Mouse (Mus musculus): ENCODE results near the gene Tab3.
A peak's percentile ranks its signal among the peaks of the same experiment; 100 is the strongest.

Gene Tab3

DNA sequence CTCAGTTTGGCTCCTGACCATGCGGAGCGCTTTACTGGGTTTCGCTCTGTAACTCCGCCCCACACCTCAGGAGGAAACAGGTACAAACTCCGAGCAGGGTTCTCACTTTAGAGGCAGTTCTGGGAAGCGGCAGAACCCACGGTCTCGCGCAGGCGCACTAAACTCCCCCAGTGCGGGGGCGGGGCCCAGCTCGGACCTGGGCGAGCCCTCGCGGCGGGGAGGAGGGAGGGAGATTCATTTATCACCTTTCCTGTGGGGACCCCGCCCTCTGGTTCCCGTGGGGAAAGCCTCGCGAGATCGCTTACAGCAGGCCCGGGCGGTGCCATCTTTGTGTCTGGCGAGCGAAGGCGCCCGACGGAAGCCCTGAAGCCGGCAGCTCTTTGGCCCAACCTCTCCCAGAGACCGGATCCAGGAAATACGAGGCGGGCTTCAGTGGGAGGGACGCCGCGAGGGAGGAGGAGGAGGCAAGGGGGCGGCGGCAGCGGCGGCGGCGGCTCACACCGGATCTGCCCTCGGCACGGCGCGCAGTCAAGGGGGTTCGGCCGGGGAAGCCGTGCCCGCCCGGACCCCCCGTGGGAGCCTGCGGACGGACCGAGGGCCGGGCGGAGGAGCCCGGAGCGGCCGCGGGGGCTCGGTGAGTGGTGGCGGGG lies at the start of gene Tab3:
Gene Tab3 (plus strand): TSS at position 491 of the 650 bp plus-strand sequence.
- peak; percentile 96 for DNase-seq

DNA sequence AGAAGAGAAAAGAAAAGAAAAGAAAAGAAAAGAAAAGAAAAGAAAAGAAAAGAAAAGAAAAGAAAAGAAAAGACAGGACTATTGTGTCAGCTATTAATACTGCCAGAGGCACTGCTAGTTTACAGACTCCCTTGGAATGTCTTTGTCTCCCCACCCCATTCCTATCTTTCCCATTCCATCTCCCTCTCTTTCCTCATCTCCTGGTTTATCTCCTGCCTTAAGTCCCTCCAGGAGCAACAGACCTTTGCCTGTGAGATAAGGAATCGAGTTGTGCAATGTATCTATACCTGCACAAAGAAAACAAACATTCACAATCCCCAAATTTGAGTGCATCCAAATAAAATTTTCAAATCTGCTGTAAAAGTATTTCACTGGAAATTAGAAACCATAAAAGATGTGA lies 48.3 kb upstream of the Tab3 start:
- DNase-seq: no peak

DNA sequence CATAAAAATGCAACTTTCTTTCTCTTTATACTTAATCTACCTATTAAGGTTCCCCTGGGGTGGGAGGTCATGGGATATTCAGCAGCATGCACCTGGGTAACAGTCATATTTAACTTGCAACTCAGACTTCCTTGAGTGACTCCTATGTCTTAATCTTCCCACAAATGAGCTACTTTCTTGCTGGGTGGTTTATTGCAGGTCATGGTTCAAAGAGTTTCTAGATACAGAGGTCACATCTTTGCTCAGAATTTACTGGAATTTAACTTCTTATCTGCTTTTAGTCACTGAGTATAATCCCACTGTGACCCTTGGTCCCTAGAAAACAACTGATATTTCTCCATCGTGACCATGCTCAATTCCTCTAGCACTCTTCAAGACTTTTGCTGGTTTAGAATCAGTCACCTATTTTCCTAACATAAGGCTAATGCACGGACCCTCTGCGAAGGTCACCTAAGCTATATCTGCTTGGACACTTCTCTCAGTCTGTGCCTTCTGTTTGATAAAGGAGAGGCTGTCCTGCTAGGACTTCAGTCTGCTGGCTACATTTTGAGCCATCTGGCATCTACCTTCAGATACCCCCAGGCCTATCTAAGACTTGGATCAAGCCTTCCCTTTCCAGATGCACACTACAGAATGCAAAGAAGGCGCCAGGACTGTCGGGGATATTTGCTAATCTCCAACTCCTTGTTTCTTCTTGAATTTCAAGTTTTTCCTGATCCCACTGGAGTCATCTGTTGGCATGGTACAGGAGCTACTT lies 47.4 kb upstream of the Tab3 start:
- DNase-seq: no peak

DNA sequence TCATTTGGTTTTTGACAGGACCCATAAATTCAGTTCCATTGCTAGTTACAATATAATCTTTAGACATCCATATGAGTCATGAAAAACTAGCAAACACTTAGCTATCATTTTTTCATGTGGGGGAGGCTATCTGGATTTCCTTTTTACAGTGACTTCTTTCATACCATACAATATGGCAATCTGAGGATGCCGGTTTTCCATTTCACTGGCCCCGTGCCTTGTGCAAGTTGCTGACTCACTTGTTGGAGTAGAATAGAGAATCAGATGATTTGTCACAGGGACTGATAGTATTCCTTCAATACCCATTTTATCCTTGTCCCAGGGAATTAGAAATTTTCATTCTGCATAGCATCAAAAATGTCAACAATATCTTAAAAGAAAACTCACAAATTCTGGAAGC lies 14.9 kb upstream of the Tab3 start:
- no peak for DNase-seq

DNA sequence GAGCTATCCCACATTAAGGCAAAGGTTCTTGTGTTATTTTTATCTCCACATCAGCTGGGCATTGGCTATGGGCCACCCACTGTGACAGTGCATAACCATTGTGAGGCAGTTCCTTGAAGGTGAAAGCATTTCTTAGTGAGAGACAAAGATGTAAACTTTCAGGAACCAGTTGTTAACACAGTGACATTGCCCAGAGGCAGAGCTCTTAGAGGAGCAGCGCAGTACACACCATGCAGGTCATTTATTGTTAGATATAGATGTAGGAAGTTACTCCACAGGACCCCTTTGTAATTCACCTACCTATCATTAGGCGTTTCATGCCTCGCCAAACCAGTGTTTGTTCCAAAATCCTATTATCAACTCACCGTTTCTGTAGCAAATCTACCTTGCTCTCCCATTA lies 7.6 kb upstream of the Tab3 start:
- no peak for DNase-seq

DNA sequence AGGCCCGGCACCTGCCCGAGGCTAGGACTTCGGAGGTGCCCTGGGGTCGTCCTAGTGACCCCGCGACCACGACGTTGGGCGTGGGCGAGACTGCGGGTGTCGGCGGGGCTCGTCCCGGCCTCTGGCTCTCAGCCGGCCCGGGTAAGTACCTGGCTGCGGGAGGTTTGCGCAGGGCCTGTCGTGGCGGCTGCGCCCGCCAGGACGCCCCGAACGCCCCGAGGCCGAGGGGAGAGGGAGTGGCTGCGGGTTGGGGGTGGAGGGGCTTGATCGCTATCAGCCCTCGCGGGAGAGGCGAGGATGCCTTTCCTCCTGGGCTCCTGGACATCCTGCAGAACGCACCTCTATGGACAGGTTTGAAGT lies 340 bp downstream of the Tab3 start:
- DNase-seq: no peak

DNA sequence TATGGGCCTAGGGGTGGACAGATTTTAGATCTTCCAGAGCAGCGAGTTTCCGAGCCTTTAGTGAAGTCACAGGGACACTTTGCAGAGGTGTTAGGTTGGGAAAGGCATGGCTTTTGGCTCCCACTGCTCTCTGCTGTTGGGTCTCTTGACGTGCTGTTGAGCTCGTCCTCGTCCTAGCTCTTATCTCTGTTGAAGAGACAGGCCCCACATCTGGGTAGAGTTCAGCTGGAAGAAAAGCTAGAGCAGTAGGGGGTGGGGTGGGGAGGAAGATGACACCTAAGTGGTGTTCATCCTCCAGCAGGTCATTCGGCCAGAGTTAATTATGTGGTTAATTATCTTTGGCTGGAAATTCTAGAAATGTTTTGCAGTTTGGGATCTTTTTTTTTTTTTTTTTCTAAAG lies 2.5 kb downstream of the Tab3 start:
- no peak for DNase-seq

DNA sequence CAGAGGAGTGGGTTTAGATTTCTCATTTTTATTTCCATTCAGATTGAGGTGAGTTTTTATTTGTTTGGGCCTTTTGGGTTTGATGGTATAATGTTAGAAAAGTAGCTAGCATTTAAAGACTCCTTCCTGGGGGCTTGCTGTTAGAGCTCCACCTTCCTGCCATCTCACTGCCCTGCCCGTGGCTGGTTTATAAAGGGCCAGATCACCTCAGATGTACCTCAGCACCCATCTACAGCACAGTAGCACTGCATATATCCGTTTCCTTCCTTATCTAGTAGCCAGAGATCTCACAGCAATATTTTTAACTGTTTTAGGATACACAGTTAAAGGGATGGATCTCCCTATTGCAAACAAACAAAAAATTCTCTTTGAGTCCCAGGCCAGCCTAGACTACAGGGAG lies 6.9 kb downstream of the Tab3 start:
- DNase-seq: no peak

DNA sequence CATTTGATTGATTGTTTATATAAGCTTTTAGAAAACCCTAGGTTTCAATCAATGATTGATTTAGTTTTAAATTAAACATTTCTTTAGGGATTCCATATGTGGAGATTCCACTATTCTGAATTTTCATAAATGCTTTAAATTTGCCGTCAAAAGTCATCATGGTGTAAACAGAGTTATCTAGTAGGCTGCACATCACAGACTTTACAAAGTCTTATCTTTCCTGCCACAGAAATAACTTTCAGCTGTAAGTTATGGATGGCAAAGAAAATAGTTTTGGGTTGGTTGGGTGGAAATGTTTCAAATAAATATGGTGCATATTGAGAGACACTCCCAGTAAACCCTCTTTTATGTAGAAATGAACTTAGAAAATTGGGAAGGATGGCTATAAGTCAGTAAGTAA lies 8.7 kb downstream of the Tab3 start:
- no peak for DNase-seq

DNA sequence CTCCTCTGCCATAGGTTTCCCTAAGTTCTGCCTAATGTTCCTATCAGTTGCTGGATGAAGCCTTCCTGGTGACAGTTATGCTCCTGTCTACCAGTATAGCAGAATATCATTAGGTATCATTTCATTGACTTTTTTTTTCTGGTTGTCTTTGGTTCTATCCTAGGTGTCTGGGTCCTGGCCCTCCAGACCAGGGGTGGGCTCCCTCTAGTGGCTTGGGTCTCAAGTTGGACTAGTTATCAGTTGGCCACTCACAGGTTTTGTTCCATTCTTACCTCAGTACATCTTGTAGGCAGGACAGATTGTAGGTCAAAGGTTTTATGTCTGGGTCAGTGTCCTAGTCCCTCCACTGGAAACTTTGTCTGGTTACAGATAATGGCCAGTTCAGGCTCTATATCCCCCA lies 11.8 kb downstream of the Tab3 start:
- DNase-seq: no peak

DNA sequence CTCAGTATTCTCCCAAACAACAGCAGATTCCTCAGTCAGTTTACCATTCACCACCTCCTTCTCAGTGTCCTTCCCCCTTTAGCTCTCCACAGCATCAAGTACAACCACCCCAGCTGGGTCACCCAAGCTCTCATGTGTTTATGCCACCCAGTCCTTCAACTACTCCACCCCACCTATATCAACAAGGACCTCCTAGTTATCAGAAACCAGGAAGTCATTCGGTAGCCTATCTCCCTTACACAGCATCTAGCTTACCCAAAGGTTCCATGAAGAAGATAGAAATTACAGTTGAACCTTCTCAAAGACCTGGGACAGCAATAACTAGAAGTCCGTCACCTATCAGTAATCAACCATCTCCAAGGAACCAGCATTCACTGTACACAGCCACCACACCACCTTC lies 40.9 kb downstream of the Tab3 start:
- DNase-seq: no peak

DNA sequence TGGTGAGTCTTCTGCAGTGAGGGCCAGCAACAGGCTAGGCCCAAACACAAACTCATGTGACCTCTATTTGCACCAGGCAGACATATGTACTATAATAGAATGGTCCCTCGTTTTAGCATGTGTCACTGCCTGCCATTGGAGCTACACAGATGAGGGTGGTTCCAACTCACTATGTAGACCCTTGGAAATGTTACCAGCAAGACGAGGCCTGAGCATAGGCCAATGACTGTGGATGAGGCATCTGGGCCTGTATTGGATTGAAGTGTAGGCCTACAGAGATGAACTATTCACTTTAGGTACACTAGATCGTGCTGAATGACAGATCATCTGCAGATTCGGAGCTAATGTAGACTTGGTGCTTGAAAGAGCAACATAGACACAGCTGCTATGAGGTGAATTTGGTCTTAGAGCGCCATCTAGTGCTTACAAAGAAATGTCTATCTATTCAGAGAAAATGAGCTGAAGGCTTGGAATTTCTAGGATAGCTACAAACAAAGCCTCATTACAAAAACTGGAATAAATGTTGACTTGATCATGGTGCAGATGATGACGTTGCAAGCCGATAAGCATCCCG lies 72.5 kb downstream of the Tab3 start:
- DNase-seq: peak; percentile 8

DNA sequence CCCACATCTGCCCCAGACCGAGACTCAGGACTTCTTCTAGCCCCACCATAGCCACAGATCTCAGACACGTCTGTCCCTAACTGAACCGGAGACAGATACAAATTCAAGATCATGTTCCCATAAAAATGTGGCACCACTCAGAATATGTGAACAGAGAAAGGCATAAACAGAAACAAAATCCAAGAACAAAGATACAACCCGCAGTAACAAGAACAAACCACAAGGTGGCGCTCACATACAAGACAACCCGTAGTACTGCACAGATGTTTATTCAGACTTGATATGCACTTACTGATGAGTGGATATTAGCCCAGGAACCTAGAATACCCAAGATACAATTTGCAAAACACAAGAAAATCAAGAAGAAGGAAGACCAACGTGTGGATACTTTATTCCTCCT lies 103.0 kb downstream of the Tab3 start:
- peak; percentile 41 for DNase-seq

DNA sequence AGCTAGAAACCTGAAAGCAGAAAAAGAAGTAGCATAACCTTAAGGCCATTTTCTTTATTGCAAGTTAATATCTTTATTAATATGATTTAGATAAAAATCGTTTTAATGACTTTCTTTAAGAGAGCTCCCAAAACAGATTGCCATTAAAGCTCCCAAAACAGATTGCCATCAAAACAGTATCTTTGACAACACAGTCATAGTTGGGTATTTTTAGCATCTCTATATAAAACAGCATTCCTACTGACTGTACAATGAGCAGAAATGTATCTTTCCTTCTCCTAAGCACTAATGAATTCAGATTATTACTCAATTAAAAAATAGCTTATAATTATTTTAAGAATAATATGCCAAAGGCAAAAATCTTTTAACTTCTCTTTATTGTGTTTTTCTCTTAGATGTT lies 108.3 kb downstream of the Tab3 start:
- DNase-seq: no peak

DNA sequence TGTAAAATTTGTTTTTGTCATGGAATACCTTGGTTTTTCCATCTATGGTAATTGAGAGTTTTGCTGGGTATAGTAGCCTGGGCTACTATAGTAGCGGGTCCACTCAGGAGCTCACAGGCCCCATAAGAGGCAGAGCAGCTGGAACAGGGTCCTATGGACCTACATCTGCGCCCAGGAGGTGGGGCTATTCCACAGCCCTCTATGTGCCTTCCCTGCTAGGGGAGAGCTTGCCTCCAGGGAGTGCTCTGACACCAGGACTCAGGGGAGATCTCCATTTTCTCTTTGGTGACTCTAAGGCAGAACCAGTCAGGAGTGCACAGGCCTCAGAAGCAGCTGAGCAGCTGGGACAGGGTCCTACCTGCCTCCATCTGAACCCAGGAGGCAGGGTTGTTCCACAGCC lies 109.9 kb downstream of the Tab3 start:
- DNase-seq: no peak
